Mouse (Mus musculus): Measurements from ENCODE around the gene Ncoa3. TPM values are rescaled to one million over a fixed set of nuclear protein-coding genes. Genes with fewer than 3 reads are reported as not detected.

Ncoa3 gene
- total RNA-seq, 2 experiments from 2014 or later, result 13.5 to 13.9 TPM

- intact Hi-C loops (cut with DNase I), result loop anchor here (5.0 kb wide), 1 partner anchor 33 kb away; no protein-coding TSS in a partner anchor
- DNase-seq, result no peak
These were observed 7.4 kb downstream of the Ncoa3 start for GRCm38 (mm10) chr2:165999790-166000189.

- DNase-seq, result no peak
- intact Hi-C loops (cut with DNase I), result no loop called here
These were observed 7.8 kb downstream of the Ncoa3 start for GRCm38 (mm10) chr2:166000242-166000641.

- intact Hi-C loops (cut with DNase I), result no loop called here
- no peak for DNase-seq
These were observed 8.3 kb downstream of the Ncoa3 start for GRCm38 (mm10) chr2:166000769-166001168.

- no peak for DNase-seq
- intact Hi-C loops (cut with DNase I), result no loop called here
These were observed 8.9 kb downstream of the Ncoa3 start for GRCm38 (mm10) chr2:166001362-166001761.

- DNase-seq, result no peak
- intact Hi-C loops (cut with DNase I), result no loop called here
These were observed 9.3 kb downstream of the Ncoa3 start for GRCm38 (mm10) chr2:166001768-166002167.

GRCm38 (mm10) chr2:166002429-166002828 is 10.0 kb downstream of the Ncoa3 start:
- intact Hi-C loops (cut with DNase I), result no loop called here
- no peak for DNase-seq

GRCm38 (mm10) chr2:166003004-166003403 is 10.6 kb downstream of the Ncoa3 start:
- intact Hi-C loops (cut with DNase I), result no loop called here
- no peak for DNase-seq

GRCm38 (mm10) chr2:166007046-166007445 is 14.6 kb downstream of the Ncoa3 start:
- no peak for DNase-seq
- intact Hi-C loops (cut with DNase I), result no loop called here

- intact Hi-C loops (cut with DNase I), result no loop called here
These were observed 16.3 kb downstream of the Ncoa3 start for GRCm38 (mm10) chr2:166008558-166009392.

GRCm38 (mm10) chr2:166009393-166009947 is 17.0 kb downstream of the Ncoa3 start:
- intact Hi-C loops (cut with DNase I), result no loop called here
- peak; percentile 44 to 45 for DNase-seq

More at GRCm38 (mm10) chr2:166008558-166009392, 16.3 kb downstream of the Ncoa3 start:
- no peak for DNase-seq

- no peak for DNase-seq
- intact Hi-C loops (cut with DNase I), result no loop called here
These were observed 17.9 kb downstream of the Ncoa3 start for GRCm38 (mm10) chr2:166010321-166010720.

- intact Hi-C loops (cut with DNase I), result no loop called here
- DNase-seq, result no peak
These were observed 19.0 kb downstream of the Ncoa3 start for GRCm38 (mm10) chr2:166011422-166011821.

GRCm38 (mm10) chr2:166012145-166012544 is 19.7 kb downstream of the Ncoa3 start:
- DNase-seq, result no peak
- intact Hi-C loops (cut with DNase I), result no loop called here

- no peak for DNase-seq
- intact Hi-C loops (cut with DNase I), result no loop called here
These were observed 26.3 kb downstream of the Ncoa3 start for GRCm38 (mm10) chr2:166018769-166019168.

- no peak for DNase-seq
- intact Hi-C loops (cut with DNase I), result no loop called here
These were observed 27.6 kb downstream of the Ncoa3 start for GRCm38 (mm10) chr2:166020026-166020425.

- DNase-seq, result peak in 1 of 2 experiments; percentile 11
- intact Hi-C loops (cut with DNase I), result no loop called here
These were observed 28.7 kb downstream of the Ncoa3 start for GRCm38 (mm10) chr2:166021073-166021610.

- DNase-seq, result no peak
- intact Hi-C loops (cut with DNase I), result no loop called here
These were observed 29.2 kb downstream of the Ncoa3 start for GRCm38 (mm10) chr2:166021642-166022041.

GRCm38 (mm10) chr2:166022327-166022726 is 29.9 kb downstream of the Ncoa3 start:
- DNase-seq, result no peak
- intact Hi-C loops (cut with DNase I), result no loop called here

- intact Hi-C loops (cut with DNase I), result no loop called here
- no peak for DNase-seq
These were observed 31.6 kb downstream of the Ncoa3 start for GRCm38 (mm10) chr2:166024079-166024478.

GRCm38 (mm10) chr2:166024621-166025020 is 32.2 kb downstream of the Ncoa3 start:
- intact Hi-C loops (cut with DNase I), result no loop called here

GRCm38 (mm10) chr2:166025943-166026342 is 33.5 kb downstream of the Ncoa3 start:
- intact Hi-C loops (cut with DNase I), result no loop called here
- no peak for DNase-seq

More at GRCm38 (mm10) chr2:166024621-166025020, 32.2 kb downstream of the Ncoa3 start:
- DNase-seq, result no peak

GRCm38 (mm10) chr2:166027834-166028233 is 35.4 kb downstream of the Ncoa3 start:
- intact Hi-C loops (cut with DNase I), result no loop called here
- no peak for DNase-seq
